Mouse (Mus musculus): ENCODE results near the gene Cldnd2. TPM values are rescaled to one million over a fixed set of nuclear protein-coding genes. Genes with fewer than 3 reads are reported as not detected.
A peak's percentile ranks its signal among the peaks of the same experiment; 100 is the strongest.

Cldnd2 gene
- polyA plus RNA-seq, 1 experiment from 2014 or later, result not detected

GRCm38 (mm10) chr7:43490861-43491260 lies 50.3 kb downstream of the Cldnd2 start:
- DNase-seq (ENCODE audit: low spot score) (no peak), ATAC-seq (replicated peaks; ENCODE audit: low FRiP score, low TSS enrichment, low read depth) (no peak)
- no peak overlapping the region for H3K4me2 ChIP-seq (ENCODE audit: low read length)
- H3K27me3 ChIP-seq (replicated peaks; ENCODE audit: control insufficient read depth, insufficient read depth, low read length), result peaks cover 9% of the 10 kb centered on the region; the same call in 1 of the 2 replicates
- H3K9me3 ChIP-seq (ENCODE audit: control insufficient read depth, low read length), result no peaks in the 10 kb centered on the region
- no peaks in the 10 kb centered on the region for H3K36me3 ChIP-seq (ENCODE audit: control insufficient read depth, insufficient read depth, low read length)
- 60% methylated on average over 9 of the region's 9 CpGs for WGBS
- H3K4me1 ChIP-seq (replicated peaks; ENCODE audit: control insufficient read depth, insufficient read depth, low read length), result no peaks in the 10 kb centered on the region
- no peak overlapping the region for H3K9ac ChIP-seq (ENCODE audit: low read length)
- no peak overlapping the region for H3K27ac ChIP-seq (ENCODE audit: low read depth)
- H3K4me3 ChIP-seq (ENCODE audit: low read depth, low read length), result no peak overlapping the region

Small RNAs within 50 kb of the gene (microRNA-seq; reads per million reads assigned to microRNA genes)
- gene Mir7051, result 1.1 reads per million, percentile 9 among the genes with 10 or more reads in this experiment

Other genes with a start within 250 kb of the Cldnd2 start
- gene Zfp715, start 127.5 kb upstream of the Cldnd2 start, polyA plus RNA-seq (2014; fragmentation: Nextera tagmentation; extraction: Ambion mirVana), result 14.1 and 14.9 TPM in 2 replicates
- 0.30 and 0.66 TPM in 2 replicates for gene Siglecf, start 89.4 kb upstream of the Cldnd2 start, polyA plus RNA-seq (2014; fragmentation: Nextera tagmentation; extraction: Ambion mirVana)
- gene Siglecg, start 32.6 kb upstream of the Cldnd2 start, polyA plus RNA-seq (2014; fragmentation: Nextera tagmentation; extraction: Ambion mirVana), result 0.20 and 0.31 TPM in 2 replicates
- gene Lim2, start 13.1 kb upstream of the Cldnd2 start, polyA plus RNA-seq (2014; fragmentation: Nextera tagmentation; extraction: Ambion mirVana), result 0.22 and 0.60 TPM in 2 replicates
- 2.8 and 3.4 TPM in 2 replicates for gene Nkg7, start 3.7 kb upstream of the Cldnd2 start, polyA plus RNA-seq (2014; fragmentation: Nextera tagmentation; extraction: Ambion mirVana)
- 347 and 370 TPM in 2 replicates for gene Etfb, start 3.3 kb downstream of the Cldnd2 start, polyA plus RNA-seq (2014; fragmentation: Nextera tagmentation; extraction: Ambion mirVana)
- gene Gm45233, start 3.3 kb downstream of the Cldnd2 start, polyA plus RNA-seq (2014; fragmentation: Nextera tagmentation; extraction: Ambion mirVana), result 0.39 TPM in 1 of 2 replicates, not detected in the other
- gene Vsig10l, start 22.4 kb downstream of the Cldnd2 start, polyA plus RNA-seq (2014; fragmentation: Nextera tagmentation; extraction: Ambion mirVana), result 4.2 and 5.6 TPM in 2 replicates
- 0.67 and 0.72 TPM in 2 replicates for gene Iglon5, start 49.3 kb downstream of the Cldnd2 start, polyA plus RNA-seq (2014; fragmentation: Nextera tagmentation; extraction: Ambion mirVana)
- not detected in 2 replicates for gene 4931406B18Rik, start 65.2 kb downstream of the Cldnd2 start, polyA plus RNA-seq (2014; fragmentation: Nextera tagmentation; extraction: Ambion mirVana)
- gene Cd33, start 103.6 kb downstream of the Cldnd2 start, polyA plus RNA-seq (2014; fragmentation: Nextera tagmentation; extraction: Ambion mirVana), result 1.7 and 2.0 TPM in 2 replicates
- 3.4 and 3.8 TPM in 2 replicates for gene Zfp658, start 121.5 kb downstream of the Cldnd2 start, polyA plus RNA-seq (2014; fragmentation: Nextera tagmentation; extraction: Ambion mirVana)
- gene Zfp719, start 138.8 kb downstream of the Cldnd2 start, polyA plus RNA-seq (2014; fragmentation: Nextera tagmentation; extraction: Ambion mirVana), result 12.4 TPM in 2 replicates
- gene Zfp819, start 166.4 kb downstream of the Cldnd2 start, polyA plus RNA-seq (2014; fragmentation: Nextera tagmentation; extraction: Ambion mirVana), result not detected in 2 replicates
- gene Ceacam18, start 193.9 kb downstream of the Cldnd2 start, polyA plus RNA-seq (2014; fragmentation: Nextera tagmentation; extraction: Ambion mirVana), result 2.3 and 3.5 TPM in 2 replicates
- gene Siglece, start 219.4 kb downstream of the Cldnd2 start, polyA plus RNA-seq (2014; fragmentation: Nextera tagmentation; extraction: Ambion mirVana), result 1.2 and 1.7 TPM in 2 replicates
- gene Ctu1, start 231.2 kb downstream of the Cldnd2 start, polyA plus RNA-seq (2014; fragmentation: Nextera tagmentation; extraction: Ambion mirVana), result 9.4 and 9.8 TPM in 2 replicates
- gene Klk14, start 249.6 kb downstream of the Cldnd2 start, polyA plus RNA-seq (2014; fragmentation: Nextera tagmentation; extraction: Ambion mirVana), result 0.26 and 0.39 TPM in 2 replicates